Comparison of ENCODE assay signal across 28 mouse cellular contexts in the genomic region with DNA sequence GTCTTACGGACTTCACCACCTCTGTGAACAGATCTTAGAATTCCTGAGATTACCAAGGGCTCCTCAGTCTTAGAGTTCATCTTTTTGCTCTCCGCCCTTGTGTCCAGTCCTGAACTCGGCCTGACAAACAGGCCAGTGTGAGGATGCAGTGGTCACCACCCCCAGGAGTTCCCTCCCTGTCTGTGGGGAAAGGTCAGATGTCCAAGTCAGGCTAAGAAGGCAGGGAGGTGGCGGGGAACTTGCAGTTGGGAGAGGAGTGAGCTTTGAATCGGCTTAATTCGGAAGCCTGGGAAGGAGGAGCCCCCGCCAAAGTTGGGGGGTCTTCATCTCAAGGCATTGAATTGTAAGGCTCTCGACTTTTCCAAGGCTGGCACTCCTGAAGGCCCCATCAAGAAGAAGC. TPM values are rescaled to one million over a fixed set of nuclear protein-coding genes. Genes with fewer than 3 reads are reported as not detected.
A peak's percentile ranks its signal among the peaks of the same experiment; 100 is the strongest.
DNase-seq lines count a peak whose midpoint lies in the region; ATAC-seq and TF ChIP-seq lines count a peak whose summit lies in the region.
"Had no signal": no experiment of that assay in that cellular context is flagged by ENCODE, and none has a peak within 500 bp of the region (broad histone marks: within the 10 kb centered on the region; RNA-seq: fewer than 3 reads in every experiment).

No protein-coding gene starts in this region.

- WGBS in heart, embryonic 13.5 days = 68% methylated on average over 8 of the region's 8 CpGs
- 80% methylated on average over 8 of the region's 8 CpGs for WGBS in midbrain, embryonic 10.5 days
- 84% methylated on average over 8 of the region's 8 CpGs for WGBS in midbrain, postnatal 0 days

- 0 out of 2 replicates have a peak, but pooled peaks cover 8% of the 10 kb centered on the region for H3K36me3 ChIP-seq in heart, embryonic 13.5 days
- H3K36me3 ChIP-seq in midbrain, embryonic 10.5 days = peaks cover 13% of the 10 kb centered on the region
- H3K36me3 ChIP-seq in midbrain, postnatal 0 days (ENCODE audit: insufficient read depth, low read length) = peaks cover 4% of the 10 kb centered on the region; the same call in 1 of the 2 replicates
- H3K36me3 ChIP-seq: heart, embryonic 15.5 days; midbrain, embryonic 15.5 days had no signal

- intact Hi-C loops in gastrocnemius, postnatal 14 days (cut with DNase I; ENCODE audit: low total_unique reads) = loop anchor here (10.0 kb wide), 1 partner anchor 65 kb away; the partner anchor contains the start of gene Itih1

- no peak for TF ChIP-seq CTCF in midbrain, postnatal 0 days (IDR thresholded peaks at IDR 0.05)

- no peaks in the 10 kb centered on the region for H3K27me3 ChIP-seq in heart, embryonic 13.5 days (replicated peaks)
- H3K27me3 ChIP-seq in midbrain, embryonic 10.5 days (ENCODE audit: low read depth, poor library complexity, severe bottlenecking) = no peaks in the 10 kb centered on the region
- no peaks in the 10 kb centered on the region for H3K27me3 ChIP-seq in midbrain, postnatal 0 days (ENCODE audit: insufficient read depth, low read length)
- H3K27me3 ChIP-seq: CH12.LX; embryonic facial prominence, embryonic 13.5 days; forebrain, embryonic 13.5 days; heart, embryonic 15.5 days; hindbrain, embryonic 12.5 days; limb, embryonic 12.5 days; liver, embryonic 12.5 days; midbrain, embryonic 15.5 days had no signal

- peaks cover 25% of the 10 kb centered on the region for H3K4me1 ChIP-seq in heart, embryonic 13.5 days
- H3K4me1 ChIP-seq in midbrain, embryonic 10.5 days = peaks cover 5% of the 10 kb centered on the region
- no peaks in the 10 kb centered on the region for H3K4me1 ChIP-seq in midbrain, postnatal 0 days (ENCODE audit: insufficient read depth, low read length)
- H3K4me1 ChIP-seq: midbrain, embryonic 15.5 days had no signal

- H3K4me2 ChIP-seq in heart, embryonic 13.5 days = no peak overlapping the region
- H3K4me2 ChIP-seq in midbrain, postnatal 0 days (ENCODE audit: low read depth, low read length, poor library complexity, severe bottlenecking) = no peak overlapping the region
- H3K4me2 ChIP-seq: embryonic facial prominence, embryonic 13.5 days; forebrain, embryonic 13.5 days; heart, embryonic 15.5 days; hindbrain, embryonic 12.5 days; limb, embryonic 12.5 days; liver, embryonic 12.5 days; midbrain, embryonic 15.5 days had no signal

- no peak overlapping the region for H3K27ac ChIP-seq in heart, embryonic 13.5 days (replicated peaks)
- 0 out of 2 replicates have a peak overlapping the region, but pooled peaks have one; percentile 2 for H3K27ac ChIP-seq in midbrain, embryonic 10.5 days (replicated peaks)
- H3K27ac ChIP-seq in midbrain, postnatal 0 days (ENCODE audit: low read depth, low read length) = no peak overlapping the region
- H3K27ac ChIP-seq: forebrain, embryonic 13.5 days; hindbrain, embryonic 12.5 days; liver, embryonic 12.5 days; midbrain, embryonic 15.5 days had no signal

- H3K9me3 ChIP-seq in heart, embryonic 13.5 days = no peaks in the 10 kb centered on the region
- no peaks in the 10 kb centered on the region for H3K9me3 ChIP-seq in midbrain, embryonic 10.5 days (replicated peaks)
- H3K9me3 ChIP-seq in midbrain, postnatal 0 days (ENCODE audit: low read length) = no peaks in the 10 kb centered on the region
- H3K9me3 ChIP-seq: embryonic facial prominence, embryonic 13.5 days; forebrain, embryonic 13.5 days; heart, embryonic 15.5 days; hindbrain, embryonic 12.5 days; limb, embryonic 12.5 days; liver, embryonic 12.5 days; midbrain, embryonic 15.5 days had no signal

- H3K4me3 ChIP-seq in heart, embryonic 13.5 days = no peak overlapping the region
- no peak overlapping the region for H3K4me3 ChIP-seq in midbrain, embryonic 10.5 days
- no peak overlapping the region for H3K4me3 ChIP-seq in midbrain, postnatal 0 days (ENCODE audit: low read depth, low read length)
- H3K4me3 ChIP-seq: embryonic facial prominence, embryonic 13.5 days; forebrain, embryonic 13.5 days; heart, embryonic 15.5 days; hindbrain, embryonic 12.5 days; limb, embryonic 12.5 days; liver, embryonic 12.5 days; midbrain, embryonic 15.5 days had no signal

- peak; percentile 28 for DNase-seq in gastrocnemius, postnatal 25 days
- DNase-seq in gastrocnemius, postnatal 14 days = no peak
- no peak for DNase-seq in heart, adult 8-10 months (ENCODE audit: low spot score)
- no peak for DNase-seq in midbrain, embryonic 10.5 days (ENCODE audit: low spot score)
- no peak for DNase-seq in midbrain, postnatal 0 days (ENCODE audit: low spot score)
- peak; percentile 51 for DNase-seq in yolk sac, embryonic 10.5 days (ENCODE audit: low spot score)
- DNase-seq in B cell, adult 2 months = no peak
- DNase-seq: adrenal gland, adult 8-10 months; cerebellum, adult 18-20 months; cerebellum, postnatal 14 days; kidney, adult 8-10 months; kidney, postnatal 25 days; layer of hippocampus, postnatal 36 days; lung, adult 18-20 months; thymus, adult 2 months; thymus, postnatal 4 days had no signal

- H3K9ac ChIP-seq in heart, embryonic 13.5 days = peak overlapping the region; percentile 8; the same call in 1 of the 2 replicates
- H3K9ac ChIP-seq in midbrain, postnatal 0 days (replicated peaks; ENCODE audit: low read length, poor library complexity, severe bottlenecking) = no peak overlapping the region
- H3K9ac ChIP-seq: embryonic facial prominence, embryonic 13.5 days; forebrain, embryonic 13.5 days; heart, embryonic 15.5 days; hindbrain, embryonic 12.5 days; limb, embryonic 12.5 days; liver, embryonic 12.5 days; midbrain, embryonic 15.5 days had no signal

- ATAC-seq in heart, embryonic 13.5 days (ENCODE audit: extremely low read depth, insufficient number of reproducible peaks, low FRiP score, low TSS enrichment) = no peak
- ATAC-seq in midbrain, postnatal 0 days (ENCODE audit: low FRiP score) = no peak
- ATAC-seq: forebrain, embryonic 13.5 days; liver, embryonic 12.5 days; midbrain, embryonic 15.5 days had no signal

RNA-seq across cellular contexts. Expression of gene Mustn1, which starts 1.3 kb away (rescaled TPM):
- 100 to 1,000 TPM in 1 of 2 experiments, 10 to 100 TPM in 1; 54.6 to 343 TPM for total RNA-seq in gastrocnemius, postnatal 25 days (2021)
- total RNA-seq in gastrocnemius, postnatal 14 days (2021) = 10 to 100 TPM; 74.0 to 90.1 TPM
- polyA plus RNA-seq in heart, embryonic 13.5 days (2015; fragmentation: Nextera tagmentation; extraction: Ambion mirVana) = 2.5 and 2.6 TPM in 2 replicates
- total RNA-seq in heart, adult 8-10 months (2022) = 10 to 100 TPM; 10.3 to 13.7 (median 12.1) TPM
- 0.19 and 0.46 TPM in 2 replicates for polyA plus RNA-seq in midbrain, embryonic 10.5 days (2016; fragmentation: Nextera tagmentation; extraction: Ambion mirVana)
- 0.19 and 1.0 TPM in 2 replicates for total RNA-seq in midbrain, postnatal 0 days (2014; rRNA removed)
- polyA plus RNA-seq in midbrain, postnatal 0 days (2015; fragmentation: Nextera tagmentation; extraction: Ambion mirVana) = 1.0 and 2.0 TPM in 2 replicates

RNA-seq across cellular contexts. Expression of gene Itih4, which starts 6.0 kb away (rescaled TPM):
- not detected for total RNA-seq in gastrocnemius, postnatal 25 days (2021)
- total RNA-seq in gastrocnemius, postnatal 14 days (2021) = not detected
- polyA plus RNA-seq in heart, embryonic 13.5 days (2015; fragmentation: Nextera tagmentation; extraction: Ambion mirVana) = 0.12 and 1.1 TPM in 2 replicates
- 1 to 10 TPM; 3.1 to 5.7 (median 4.7) TPM for total RNA-seq in heart, adult 8-10 months (2022)
- polyA plus RNA-seq in midbrain, embryonic 10.5 days (2016; fragmentation: Nextera tagmentation; extraction: Ambion mirVana) = not detected in 2 replicates
- not detected in 2 replicates for total RNA-seq in midbrain, postnatal 0 days (2014; rRNA removed)
- polyA plus RNA-seq in midbrain, postnatal 0 days (2015; fragmentation: Nextera tagmentation; extraction: Ambion mirVana) = not detected in 2 replicates
- total RNA-seq: CH12.LX; layer of hippocampus, postnatal 36 days; megakaryocyte-erythroid progenitor cell, adult 5-6 weeks; MEL; neutrophil, adult 5-6 weeks had no signal
- polyA plus RNA-seq: embryonic facial prominence, embryonic 13.5 days; forebrain, embryonic 13.5 days; midbrain, embryonic 15.5 days had no signal

RNA-seq across cellular contexts. Expression of gene Itih3, which starts 43.3 kb away (rescaled TPM):
- under 1 TPM; 0.28 to 0.32 TPM for total RNA-seq in gastrocnemius, postnatal 25 days (2021)
- under 1 TPM; 0.13 to 0.18 TPM for total RNA-seq in gastrocnemius, postnatal 14 days (2021)
- polyA plus RNA-seq in heart, embryonic 13.5 days (2015; fragmentation: Nextera tagmentation; extraction: Ambion mirVana) = 1.5 and 5.1 TPM in 2 replicates
- total RNA-seq in heart, adult 8-10 months (2022) = 1 to 10 TPM in 1 of 4 experiments, under 1 TPM in 3; 0.32 to 1.2 (median 0.73) TPM
- polyA plus RNA-seq in midbrain, embryonic 10.5 days (2016; fragmentation: Nextera tagmentation; extraction: Ambion mirVana) = 0.53 and 0.59 TPM in 2 replicates
- total RNA-seq in midbrain, postnatal 0 days (2014; rRNA removed) = 4.5 and 5.3 TPM in 2 replicates
- polyA plus RNA-seq in midbrain, postnatal 0 days (2015; fragmentation: Nextera tagmentation; extraction: Ambion mirVana) = 5.6 and 6.1 TPM in 2 replicates
- total RNA-seq: CH12.LX; megakaryocyte-erythroid progenitor cell, adult 5-6 weeks; MEL; neutrophil, adult 5-6 weeks had no signal
- polyA plus RNA-seq: embryonic facial prominence, embryonic 13.5 days; limb, embryonic 12.5 days had no signal

RNA-seq across cellular contexts. Expression of gene Tmem110, which starts 54.9 kb away (rescaled TPM):
- total RNA-seq in gastrocnemius, postnatal 25 days (2021) = 1 to 10 TPM; 6.3 TPM
- 1 to 10 TPM; 7.5 to 8.5 TPM for total RNA-seq in gastrocnemius, postnatal 14 days (2021)
- polyA plus RNA-seq in heart, embryonic 13.5 days (2015; fragmentation: Nextera tagmentation; extraction: Ambion mirVana) = 14.7 and 15.0 TPM in 2 replicates
- total RNA-seq in heart, adult 8-10 months (2022) = 10 to 100 TPM in 2 of 4 experiments, 1 to 10 TPM in 2; 6.6 to 11.0 (median 10.0) TPM
- 20.3 and 24.4 TPM in 2 replicates for polyA plus RNA-seq in midbrain, embryonic 10.5 days (2016; fragmentation: Nextera tagmentation; extraction: Ambion mirVana)
- 15.0 and 16.9 TPM in 2 replicates for total RNA-seq in midbrain, postnatal 0 days (2014; rRNA removed)
- 14.3 and 14.5 TPM in 2 replicates for polyA plus RNA-seq in midbrain, postnatal 0 days (2015; fragmentation: Nextera tagmentation; extraction: Ambion mirVana)

Comparison
In these comparisons a context has a peak if more than half of its experiments do, and no peak if none do; other contexts are left out.
1. DNase-seq: peak in gastrocnemius, postnatal 25 days (single experiment) and yolk sac, embryonic 10.5 days (single experiment); none in gastrocnemius, postnatal 14 days (single experiment), heart, adult 8-10 months (single experiment), midbrain, embryonic 10.5 days (single experiment), midbrain, postnatal 0 days (single experiment) and B cell, adult 2 months (0 of 2).